Mouse (Mus musculus) heart, embryonic 13.5 days (tissue): ENCODE measurements at regions not wholly inside any gene's neighbourhood (a gene's known extent, or its start where the extent isn't known, plus 50 kb on each side); places are given as distances from the start of the nearest gene placed in this dataset.
A peak's percentile ranks its signal among the peaks of the same experiment; 100 is the strongest.

Source experiments
- ATAC-seq: fragments of 200-750 bp; cut with Nextera tagmentation; 2 replicates; pipeline ENCODE4 v1.8.0; 2017; ENCODE audit warnings: moderate TSS enrichment; ENCODE audit not compliant: insufficient number of reproducible peaks, low FRiP score, low TSS enrichment; ENCODE audit errors: extremely low read depth
- H3K27ac ChIP-seq: fragments of 300-500 bp; sonication (generic); replicated peaks from 2 replicates; pipeline ENCODE4 v1.5.1; 2015; ENCODE audit warnings: moderate library complexity, mild to moderate bottlenecking, inconsistent platforms
- H3K27me3 ChIP-seq: fragments of 300-500 bp; sonication (generic); replicated peaks from 2 replicates; pipeline ENCODE4 v1.6.1; 2015; ENCODE audit warnings: mild to moderate bottlenecking, inconsistent platforms
- H3K36me3 ChIP-seq: fragments of 300-500 bp; sonication (generic); 2 replicates; pipeline ENCODE4 v1.6.1; 2015; ENCODE audit warnings: mild to moderate bottlenecking, inconsistent platforms
- H3K4me1 ChIP-seq: fragments of 300-500 bp; sonication (generic); 2 replicates; pipeline ENCODE4 v1.6.1; 2015; ENCODE audit warnings: inconsistent platforms
- H3K4me2 ChIP-seq: fragments of 300-500 bp; sonication (generic); 2 replicates; pipeline ENCODE4 v1.6.1; 2015; ENCODE audit warnings: inconsistent platforms, mild to moderate bottlenecking, moderate library complexity
- H3K4me3 ChIP-seq: fragments of 300-500 bp; sonication (generic); 2 replicates; pipeline ENCODE4 v1.5.1; 2015; ENCODE audit warnings: moderate library complexity, mild to moderate bottlenecking, inconsistent platforms
- H3K9ac ChIP-seq: fragments of 300-500 bp; sonication (generic); 2 replicates; pipeline ENCODE4 v1.6.1; 2015; ENCODE audit warnings: inconsistent platforms, mild to moderate bottlenecking, moderate library complexity
- H3K9me3 ChIP-seq: fragments of 300-500 bp; sonication (generic); 2 replicates; pipeline ENCODE4 v1.6.1; 2016; ENCODE audit warnings: inconsistent platforms
- WGBS: fragments of 180-500 bp; shearing (Covaris S2); methylation state at CpG from one replicate; pipeline ENCODE4 v1.1.7; 2015; ENCODE audit warnings: mixed read lengths; 5-methylcytosine and 5-hydroxymethylcytosine counted together

- H3K4me2 ChIP-seq: no peak overlapping the region
- H3K36me3 ChIP-seq: no peaks in the 10 kb centered on the region
- H3K9ac ChIP-seq: no peak overlapping the region
- 57% methylated on average over 5 of the region's 5 CpGs for WGBS
- H3K9me3 ChIP-seq: no peaks in the 10 kb centered on the region
- no peak overlapping the region for H3K27ac ChIP-seq
- no peak for ATAC-seq
- no peaks in the 10 kb centered on the region for H3K4me1 ChIP-seq
- H3K27me3 ChIP-seq: 0 out of 2 replicates have a peak, but pooled peaks cover 6% of the 10 kb centered on the region
- no peak overlapping the region for H3K4me3 ChIP-seq
Measured at GRCm38 (mm10) chr7:70300516-70300915, 66.0 kb downstream of the Nr2f2 start.

GRCm38 (mm10) chr7:70291431-70291830 lies 75.1 kb downstream of the Nr2f2 start:
- no peak overlapping the region for H3K4me2 ChIP-seq
- H3K27me3 ChIP-seq: peaks cover 60% of the 10 kb centered on the region
- H3K9ac ChIP-seq: no peak overlapping the region
- 83% methylated on average over 6 of the region's 6 CpGs for WGBS
- no peak overlapping the region for H3K27ac ChIP-seq
- ATAC-seq: no peak
- H3K36me3 ChIP-seq: no peaks in the 10 kb centered on the region
- H3K4me1 ChIP-seq: peaks cover 9% of the 10 kb centered on the region
- no peaks in the 10 kb centered on the region for H3K9me3 ChIP-seq
- H3K4me3 ChIP-seq: no peak overlapping the region

- Histone ChIP-seq H3K9me3 (no peaks in the 10 kb centered on the region), H3K27me3 (peaks cover 66% of the 10 kb centered on the region), H3K27ac (no peak overlapping the region), H3K36me3 (no peaks in the 10 kb centered on the region), H3K4me3 (no peak overlapping the region), H3K4me2 (no peak overlapping the region), H3K4me1 (peaks cover 9% of the 10 kb centered on the region), H3K9ac (no peak overlapping the region)
- ATAC-seq: no peak
- WGBS: 66% methylated on average over 8 of the region's 8 CpGs
Measured at GRCm38 (mm10) chr7:70290733-70291320, 75.7 kb downstream of the Nr2f2 start.

- no peak overlapping the region for H3K27ac ChIP-seq
- H3K4me3 ChIP-seq: no peak overlapping the region
- no peak overlapping the region for H3K4me2 ChIP-seq
- H3K27me3 ChIP-seq: peaks cover 71% of the 10 kb centered on the region
- peaks cover 9% of the 10 kb centered on the region for H3K4me1 ChIP-seq
- no peaks in the 10 kb centered on the region for H3K36me3 ChIP-seq
- H3K9ac ChIP-seq: no peak overlapping the region
- no peaks in the 10 kb centered on the region for H3K9me3 ChIP-seq
- no peak for ATAC-seq
- WGBS: 51% methylated on average over 6 of the region's 6 CpGs
Measured at GRCm38 (mm10) chr7:70290277-70290676, 76.3 kb downstream of the Nr2f2 start.

GRCm38 (mm10) chr7:70288621-70289020 lies 77.9 kb downstream of the Nr2f2 start:
- Histone ChIP-seq H3K9me3 (no peaks in the 10 kb centered on the region), H3K27me3 (peaks cover 85% of the 10 kb centered on the region), H3K4me1 (peaks cover 9% of the 10 kb centered on the region), H3K4me3 (no peak overlapping the region), H3K27ac (no peak overlapping the region), H3K4me2 (peak overlapping the region; percentile 63; the same call in 1 of the 2 replicates), H3K9ac (no peak overlapping the region), H3K36me3 (no peaks in the 10 kb centered on the region)
- 17% methylated on average over 5 of the region's 5 CpGs for WGBS
- no peak for ATAC-seq

- peak overlapping the region; percentile 40; the same call in 1 of the 2 replicates for H3K9ac ChIP-seq
- peak overlapping the region; percentile 63 for H3K4me2 ChIP-seq
- H3K4me1 ChIP-seq: peaks cover 9% of the 10 kb centered on the region
- no peaks in the 10 kb centered on the region for H3K9me3 ChIP-seq
- no peaks in the 10 kb centered on the region for H3K36me3 ChIP-seq
- ATAC-seq: no peak
- H3K27me3 ChIP-seq: peaks cover 92% of the 10 kb centered on the region
- H3K4me3 ChIP-seq: peak overlapping the region; percentile 39
- WGBS: under 1% methylated on average over 29 of the region's 29 CpGs
- no peak overlapping the region for H3K27ac ChIP-seq
Measured at GRCm38 (mm10) chr7:70287891-70288421, 78.6 kb downstream of the Nr2f2 start.

- no peak overlapping the region for H3K27ac ChIP-seq
- no peak for ATAC-seq
- no peak overlapping the region for H3K9ac ChIP-seq
- H3K4me3 ChIP-seq: no peak overlapping the region
- H3K4me2 ChIP-seq: no peak overlapping the region
- H3K36me3 ChIP-seq: no peaks in the 10 kb centered on the region
- no peaks in the 10 kb centered on the region for H3K9me3 ChIP-seq
- peaks cover 9% of the 10 kb centered on the region for H3K4me1 ChIP-seq
- H3K27me3 ChIP-seq: peaks cover 100% of the 10 kb centered on the region
- WGBS: 4% methylated on average over 14 of the region's 14 CpGs
Measured at GRCm38 (mm10) chr7:70286836-70287355, 79.6 kb downstream of the Nr2f2 start.

- no peaks in the 10 kb centered on the region for H3K9me3 ChIP-seq
- H3K4me2 ChIP-seq: no peak overlapping the region
- no peaks in the 10 kb centered on the region for H3K36me3 ChIP-seq
Measured at GRCm38 (mm10) chr7:70285344-70285743, 81.2 kb downstream of the Nr2f2 start.

GRCm38 (mm10) chr7:70283836-70284235 lies 82.7 kb downstream of the Nr2f2 start:
- H3K9ac ChIP-seq: no peak overlapping the region
- no peak overlapping the region for H3K4me2 ChIP-seq
- H3K27ac ChIP-seq: no peak overlapping the region
- WGBS: 12% methylated on average over 1 of the region's 1 CpGs
- peaks cover 100% of the 10 kb centered on the region for H3K27me3 ChIP-seq
- peaks cover 28% of the 10 kb centered on the region for H3K4me1 ChIP-seq
- no peak overlapping the region for H3K4me3 ChIP-seq
- no peaks in the 10 kb centered on the region for H3K9me3 ChIP-seq
- no peak for ATAC-seq
- H3K36me3 ChIP-seq: no peaks in the 10 kb centered on the region

More at GRCm38 (mm10) chr7:70285344-70285743, 81.2 kb downstream of the Nr2f2 start:
- H3K4me3 ChIP-seq: no peak overlapping the region
- H3K4me1 ChIP-seq: peaks cover 23% of the 10 kb centered on the region
- H3K27me3 ChIP-seq: peaks cover 100% of the 10 kb centered on the region
- 19% methylated on average over 3 of the region's 3 CpGs for WGBS
- ATAC-seq: no peak
- no peak overlapping the region for H3K9ac ChIP-seq
- no peak overlapping the region for H3K27ac ChIP-seq

- Histone ChIP-seq H3K4me2 (no peak overlapping the region), H3K27ac (no peak overlapping the region), H3K9me3 (no peaks in the 10 kb centered on the region), H3K4me1 (peaks cover 25% of the 10 kb centered on the region), H3K36me3 (no peaks in the 10 kb centered on the region), H3K9ac (no peak overlapping the region), H3K27me3 (peaks cover 98% of the 10 kb centered on the region), H3K4me3 (no peak overlapping the region)
- WGBS: 9% methylated on average over 4 of the region's 4 CpGs
- ATAC-seq: no peak
Measured at GRCm38 (mm10) chr7:70283166-70283565, 83.4 kb downstream of the Nr2f2 start.

GRCm38 (mm10) chr7:70281891-70282515 lies 84.5 kb downstream of the Nr2f2 start:
- H3K27ac ChIP-seq: no peak overlapping the region
- no peaks in the 10 kb centered on the region for H3K9me3 ChIP-seq
- no peak for ATAC-seq
- no peaks in the 10 kb centered on the region for H3K36me3 ChIP-seq
- WGBS: 8% methylated on average over 11 of the region's 11 CpGs
- no peak overlapping the region for H3K4me2 ChIP-seq
- peaks cover 19% of the 10 kb centered on the region for H3K4me1 ChIP-seq
- peaks cover 97% of the 10 kb centered on the region for H3K27me3 ChIP-seq
- no peak overlapping the region for H3K9ac ChIP-seq
- no peak overlapping the region; the same call in 1 of the 2 replicates for H3K4me3 ChIP-seq
